Mouse (Mus musculus): ENCODE measurements around the gene Mcm3.

DNA sequence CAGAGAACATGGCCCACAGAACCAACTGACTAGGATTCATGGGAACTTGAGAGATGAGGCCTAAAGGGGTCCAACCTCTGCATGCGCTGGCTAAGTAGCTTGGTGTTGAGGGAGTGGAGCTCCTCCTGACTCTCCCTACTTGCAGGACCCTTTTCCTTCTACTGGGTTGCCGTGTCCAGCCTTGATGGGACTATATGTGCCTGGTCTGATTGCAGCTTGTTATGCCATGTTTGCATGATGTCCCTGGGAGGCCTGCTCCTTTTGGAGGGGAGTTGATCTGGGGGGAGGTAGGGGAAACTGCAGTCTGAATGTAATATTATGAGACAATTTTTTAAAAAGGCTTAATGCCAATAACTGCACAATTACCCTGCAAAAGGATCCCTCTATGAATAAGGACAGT, 18.8 kb downstream of the Mcm3 start:
- no peak for TF ChIP-seq CTCF (IDR thresholded peaks at IDR 0.05; ENCODE audit: borderline replicate concordance, control insufficient read depth, extremely low read depth, insufficient read depth, low read length, poor library complexity)
- no peak for TF ChIP-seq POLR2A (IDR thresholded peaks at IDR 0.05; ENCODE audit: control insufficient read depth, extremely low read depth, insufficient read depth, low read length, poor library complexity)
